Mouse (Mus musculus) brain, embryonic 14.5 days (tissue): ENCODE data around the gene Cdhr2. TPM values are rescaled to one million over a fixed set of nuclear protein-coding genes. Genes with fewer than 3 reads are reported as not detected.
A peak's percentile ranks its signal among the peaks of the same experiment; 100 is the strongest.

Experiments
- DNase-seq: peaks from one replicate; pipeline ENCODE4 v3.0.0-alpha.2; 2011; ENCODE audit warnings: low read depth
- CTCF ChIP-seq: fragments of 200-500 bp; IDR thresholded peaks from 2 replicates; pipeline ENCODE4 v1.5.1; 2012; ENCODE audit warnings: inconsistent platforms, mild to moderate bottlenecking, moderate library complexity, borderline replicate concordance; ENCODE audit not compliant: insufficient read depth, insufficient read length; ENCODE audit errors: extremely low read depth
- POLR2A ChIP-seq: fragments of 200-500 bp; IDR thresholded peaks from 2 replicates; pipeline ENCODE4 v1.6.1; 2012; ENCODE audit warnings: mild to moderate bottlenecking, inconsistent platforms, borderline replicate concordance; ENCODE audit not compliant: poor library complexity, insufficient read depth, insufficient read length, severe bottlenecking; ENCODE audit errors: extremely low read depth
- polyA plus RNA-seq: library from polyadenylated mRNA; depleted of rRNA; stranded (reverse); fragments of >200 nt; gene quantifications from 2 replicates; pipeline ENCODE4 v1.2.3, GENCODE M21; 2012; rRNA removed

Gene Cdhr2
- polyA plus RNA-seq, 1 experiment, result 0.05 TPM

DNA sequence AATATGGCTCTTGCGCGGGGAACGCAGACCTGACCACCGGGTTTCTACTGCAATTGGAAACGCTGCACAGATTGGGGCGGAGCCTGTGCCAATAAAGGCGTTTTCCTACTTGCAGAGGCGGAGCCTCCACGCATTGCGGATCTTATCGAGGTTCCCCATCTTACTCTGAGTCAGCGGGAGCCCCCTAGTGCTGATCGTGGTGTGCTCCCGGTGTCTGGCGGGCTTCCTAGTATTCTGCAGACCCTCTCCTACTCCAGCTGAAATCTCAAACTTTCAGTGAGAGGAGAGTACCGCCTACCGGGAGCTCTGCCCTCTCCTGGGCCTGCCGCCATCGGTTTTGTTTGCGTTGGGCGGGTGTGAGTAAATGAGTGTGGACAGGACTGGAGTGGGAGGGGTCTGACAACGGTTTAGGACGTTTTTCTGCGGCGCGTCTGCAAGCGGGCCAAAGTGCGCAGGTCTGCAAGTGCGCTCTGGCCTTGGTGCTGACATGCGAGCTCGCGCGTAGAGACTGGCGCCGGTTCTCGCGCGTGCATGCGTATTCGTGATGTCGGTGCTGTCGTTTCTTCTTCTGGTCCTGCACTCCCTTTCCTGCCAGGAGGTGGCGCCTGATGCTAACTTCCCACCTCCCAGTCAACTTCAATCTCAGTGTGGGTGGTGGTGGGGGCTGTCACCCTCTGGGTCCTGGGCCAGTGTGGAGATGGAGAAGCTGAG lies 56.9 kb downstream of the Cdhr2 start:
- peak; percentile 97 for DNase-seq
- TF ChIP-seq POLR2A (peak; percentile 12; the same call in 1 of the 2 replicates), CTCF (peak; percentile 91)

DNA sequence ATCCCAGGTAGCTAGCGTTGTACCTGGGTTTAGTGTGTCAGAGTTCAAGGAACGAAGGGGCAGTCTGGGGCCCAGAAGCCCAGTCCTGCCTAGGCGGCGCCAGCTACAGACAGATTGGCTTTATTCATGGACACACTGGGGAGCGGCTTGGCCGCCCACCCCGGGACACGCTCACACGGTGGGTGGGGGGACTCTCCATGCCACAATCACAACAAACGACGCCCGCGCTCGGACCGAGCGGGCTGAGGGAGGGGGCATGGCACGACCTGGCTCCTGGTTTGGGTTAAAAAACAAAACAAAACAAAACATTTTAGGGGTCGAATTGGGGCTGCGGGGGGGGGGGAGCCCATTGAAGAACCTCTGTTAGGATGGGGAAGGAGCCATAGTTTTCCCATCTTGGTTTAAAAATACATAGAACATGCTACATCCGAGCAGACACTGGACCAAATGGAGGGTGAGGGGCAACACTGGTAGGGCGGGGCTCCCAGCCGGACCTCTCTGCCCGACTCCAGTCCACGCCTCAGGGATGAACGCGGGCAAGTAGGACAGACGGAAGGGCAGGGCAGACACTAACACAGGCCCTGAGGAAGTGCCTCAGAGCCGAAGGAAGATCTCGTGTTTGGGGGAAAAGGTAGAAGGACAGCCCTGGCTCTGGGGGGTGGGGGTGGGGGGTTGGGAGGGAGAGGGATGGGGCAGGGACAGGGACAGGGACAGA lies 57.7 kb downstream of the Cdhr2 start:
- TF ChIP-seq POLR2A (no peak), CTCF (no peak)
- no peak for DNase-seq

DNA sequence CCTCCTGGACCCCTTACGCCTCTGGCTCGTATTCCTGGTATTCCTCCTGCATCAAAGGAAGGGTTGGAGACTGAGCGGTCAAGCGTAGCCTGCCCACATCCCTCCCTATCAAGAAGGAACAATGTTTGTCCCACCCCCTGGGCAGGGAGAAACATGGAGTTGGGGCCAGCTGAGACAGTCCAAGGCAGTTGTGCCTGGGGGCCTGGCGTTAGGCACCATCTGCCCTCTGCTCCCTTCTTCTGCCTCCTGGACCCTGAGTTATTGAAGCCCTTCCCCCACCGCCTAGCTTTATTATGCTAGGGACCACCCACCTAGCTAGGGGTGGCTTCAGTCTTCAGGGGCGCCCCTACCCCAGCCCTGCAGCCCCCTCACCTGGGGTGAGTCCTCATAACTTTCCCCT lies 58.2 kb downstream of the Cdhr2 start:
- TF ChIP-seq POLR2A (no peak), CTCF (no peak)
- no peak for DNase-seq

DNA sequence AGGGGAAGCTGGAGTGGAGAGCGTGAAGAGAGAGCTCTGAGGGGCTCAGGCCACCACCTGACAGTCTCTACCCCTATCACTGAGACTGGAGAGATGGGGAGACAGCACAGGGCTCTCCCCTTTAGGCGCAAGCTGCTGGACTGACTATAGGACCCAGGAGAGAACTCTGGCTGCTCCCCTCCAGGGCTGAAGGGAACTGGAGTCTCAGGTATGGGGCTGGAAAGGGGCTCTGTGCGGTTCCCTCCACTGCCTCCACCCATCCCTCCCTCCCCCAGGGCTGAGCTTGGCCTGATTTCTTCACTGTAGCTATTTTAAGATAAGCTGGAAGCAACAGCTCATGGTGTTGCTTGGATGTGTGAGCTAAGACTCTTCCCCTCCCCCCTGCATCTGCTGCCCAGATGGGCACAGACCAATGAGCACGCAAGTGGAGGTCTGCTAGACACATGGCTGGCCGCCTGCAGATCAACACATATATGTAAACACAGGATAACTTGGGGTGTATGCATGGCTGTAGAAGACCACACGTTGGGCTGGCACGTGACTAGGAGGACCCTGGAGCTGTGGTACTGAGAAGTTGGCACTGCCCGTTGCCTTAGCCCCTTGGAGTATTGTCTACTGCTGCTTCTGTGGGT lies 59.0 kb downstream of the Cdhr2 start:
- TF ChIP-seq CTCF (no peak), POLR2A (no peak)
- peak; percentile 82 for DNase-seq

DNA sequence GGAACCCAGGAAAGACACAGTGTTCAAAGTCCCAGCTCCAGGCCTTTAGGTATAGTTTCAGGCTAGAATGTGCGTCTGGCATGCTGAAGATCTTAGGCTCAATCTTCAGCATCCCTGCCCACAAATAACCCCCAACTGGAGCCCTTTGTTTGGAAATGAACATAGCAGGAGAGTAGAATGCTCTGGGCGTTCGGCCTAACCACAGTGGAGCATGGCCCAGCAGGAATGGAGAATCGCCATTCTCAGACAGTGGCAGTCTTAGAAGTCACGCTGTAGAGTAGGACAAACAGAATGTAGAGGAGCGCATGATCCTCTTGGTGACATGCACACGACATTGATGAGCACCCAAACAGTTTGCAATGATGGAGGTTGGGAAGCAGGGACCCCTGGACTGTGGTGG lies 59.6 kb downstream of the Cdhr2 start:
- no peak for DNase-seq
- TF ChIP-seq CTCF (no peak), POLR2A (no peak)

DNA sequence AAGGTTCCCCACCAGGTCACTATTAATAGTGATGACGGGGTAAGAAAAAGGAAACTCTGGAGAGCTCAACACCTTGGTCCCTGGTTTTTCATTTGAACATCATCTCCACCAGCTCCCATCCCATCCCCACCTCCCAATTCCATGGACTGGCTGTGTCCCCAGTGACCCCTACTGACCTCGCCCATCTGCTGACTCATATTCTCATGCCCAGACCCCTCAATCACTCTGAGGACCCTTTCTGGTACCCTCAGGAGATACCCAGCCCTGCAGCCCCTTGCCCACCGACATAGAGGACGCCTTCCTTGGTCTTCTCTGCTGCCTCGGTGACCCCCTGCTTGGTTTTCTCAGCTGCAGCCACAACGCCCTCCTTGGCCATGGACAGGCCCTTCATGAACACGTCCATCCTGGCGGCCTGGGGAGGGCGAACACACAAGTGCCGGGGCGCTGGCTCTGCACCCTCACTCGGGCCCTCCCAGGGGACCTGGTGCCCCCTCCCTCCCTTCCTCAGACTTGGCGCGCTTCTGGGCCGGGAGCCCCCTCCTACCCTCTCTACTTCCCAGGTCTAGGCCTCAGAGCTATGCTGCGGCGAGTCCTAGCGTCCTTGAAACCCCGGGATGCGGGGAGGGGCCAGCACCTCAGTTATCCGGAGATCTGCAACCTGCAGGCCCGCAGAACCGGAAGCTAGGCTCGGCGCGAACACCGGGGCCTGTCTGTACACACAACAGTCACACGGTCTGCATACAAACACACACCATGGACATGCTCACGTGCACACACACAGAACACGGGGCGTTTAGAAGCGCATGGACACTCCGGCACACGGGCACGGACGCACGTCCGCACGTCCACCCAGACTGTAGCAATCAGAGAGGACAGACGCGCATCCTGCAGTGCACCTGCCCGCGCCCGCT lies 64.3 kb downstream of the Cdhr2 start:
- DNase-seq, result peak; percentile 43
- TF ChIP-seq CTCF (no peak), POLR2A (no peak)

DNA sequence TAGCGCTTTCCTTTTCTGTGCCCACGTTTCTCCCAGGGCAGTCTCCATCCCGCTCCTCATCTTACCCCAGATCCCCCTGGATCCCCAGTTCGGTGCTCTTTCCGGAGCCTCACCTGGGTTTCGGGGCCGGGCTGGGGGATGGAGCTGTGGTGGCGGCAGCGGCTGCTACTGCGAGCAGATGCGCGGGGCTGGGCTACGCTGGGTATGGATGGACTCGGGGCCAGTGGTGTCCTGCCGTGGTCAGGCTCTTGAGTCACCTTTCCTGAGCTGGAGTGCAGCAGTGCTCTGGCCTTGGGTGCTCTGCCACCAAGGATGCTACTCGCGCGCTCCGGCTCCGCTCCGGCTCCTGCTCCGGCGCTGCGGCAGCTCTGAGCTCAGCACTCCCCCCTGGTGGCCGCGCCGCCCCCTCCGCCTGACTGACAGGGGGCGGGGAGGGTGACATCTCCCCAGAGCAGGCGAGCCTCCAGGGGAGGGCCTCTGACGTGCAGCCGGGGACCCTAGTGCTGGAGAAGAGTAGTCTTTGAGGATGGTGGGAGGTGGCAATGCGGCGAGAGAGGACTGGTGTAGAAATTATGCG lies 65.0 kb downstream of the Cdhr2 start, which contains the start of gene Sncb:
Gene Sncb (minus strand): TSS at position 404 of the 577 bp plus-strand sequence.
- DNase-seq, result peak; percentile 87
- TF ChIP-seq POLR2A (no peak), CTCF (peak; percentile 74)

DNA sequence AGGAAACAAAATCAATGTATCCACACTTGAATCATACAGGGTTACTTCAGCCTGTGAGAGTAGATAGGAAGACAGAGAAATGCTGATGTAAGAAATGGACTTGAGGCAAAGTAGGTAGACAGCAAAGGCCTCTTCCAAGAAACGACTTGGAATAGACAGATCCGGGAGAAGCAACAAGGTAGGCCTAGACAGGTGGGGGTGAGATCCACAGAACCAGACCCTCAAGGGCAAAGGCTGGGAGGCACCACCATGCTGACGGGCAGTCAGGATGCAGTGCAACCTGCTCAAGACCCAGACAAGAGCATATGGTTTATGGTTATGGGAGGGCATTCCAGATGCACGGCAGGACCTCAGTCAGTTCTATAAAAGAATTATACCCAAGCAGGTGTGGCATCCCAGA lies 65.8 kb downstream of the Cdhr2 start:
- TF ChIP-seq CTCF, result no peak
- DNase-seq, result no peak

DNA sequence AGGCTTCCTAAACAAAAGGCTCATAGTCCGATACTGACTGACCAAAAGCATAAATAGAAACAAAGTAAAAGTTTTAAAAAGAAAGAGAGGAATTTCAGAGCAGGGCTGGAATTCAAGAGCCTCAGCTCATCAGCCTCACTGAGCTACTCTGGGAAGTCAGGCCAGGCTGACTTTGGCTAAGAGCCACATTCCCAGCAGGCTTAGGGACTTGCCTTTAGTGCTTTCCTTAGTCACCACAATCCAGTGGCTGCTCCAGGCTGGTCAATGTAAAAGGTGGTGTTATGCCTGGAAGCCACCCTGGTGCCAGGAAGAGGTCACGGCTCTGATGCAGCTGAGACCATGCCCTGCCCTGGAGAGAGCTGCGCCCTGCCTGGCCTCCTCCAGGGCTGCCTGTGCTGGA lies 79.3 kb downstream of the Cdhr2 start:
- peak; percentile 79 for DNase-seq
- TF ChIP-seq POLR2A (no peak), CTCF (no peak)

DNA sequence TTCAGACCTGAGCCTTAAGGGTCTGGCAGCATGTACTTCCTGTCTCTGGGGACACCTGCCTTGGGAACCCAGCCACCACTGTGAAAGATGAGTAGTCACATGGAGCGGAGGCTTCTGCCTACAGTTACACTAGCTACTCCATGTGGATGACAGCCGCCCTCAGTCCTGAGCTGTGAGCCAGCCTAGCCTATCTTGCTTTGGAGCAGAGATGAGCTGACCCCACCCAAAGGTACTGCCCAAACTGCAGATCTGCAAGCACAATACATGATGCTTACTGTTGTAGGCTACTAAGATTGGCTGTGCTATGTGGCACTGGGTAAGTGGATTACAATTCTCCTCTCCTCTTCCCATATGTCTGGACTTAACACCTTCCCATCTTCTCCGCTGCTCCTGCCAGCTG lies 79.8 kb downstream of the Cdhr2 start:
- TF ChIP-seq CTCF (no peak), POLR2A (no peak)

DNA sequence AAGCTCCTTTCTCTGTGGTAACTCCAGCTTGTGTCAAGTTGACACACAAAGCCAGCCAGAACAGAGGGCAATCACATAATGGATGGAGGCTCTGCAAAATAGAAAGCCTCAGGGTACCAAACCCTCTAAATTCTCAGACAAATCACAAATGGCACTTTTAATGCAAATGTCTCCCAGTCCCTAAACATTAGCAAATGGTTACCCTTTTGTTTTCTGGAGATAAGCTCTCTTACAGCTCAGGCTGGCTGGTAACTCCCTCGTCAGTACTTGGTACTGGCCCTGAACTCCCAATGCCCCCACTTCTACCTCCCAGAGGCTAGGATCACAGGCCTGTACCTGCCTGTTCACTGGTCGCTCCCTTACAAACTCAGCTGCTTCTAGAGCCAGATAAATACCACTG lies 82.0 kb downstream of the Cdhr2 start:
- no peak for DNase-seq
- TF ChIP-seq POLR2A (no peak), CTCF (no peak)

More for the DNA sequence above, 79.8 kb downstream of the Cdhr2 start:
- no peak for DNase-seq

DNA sequence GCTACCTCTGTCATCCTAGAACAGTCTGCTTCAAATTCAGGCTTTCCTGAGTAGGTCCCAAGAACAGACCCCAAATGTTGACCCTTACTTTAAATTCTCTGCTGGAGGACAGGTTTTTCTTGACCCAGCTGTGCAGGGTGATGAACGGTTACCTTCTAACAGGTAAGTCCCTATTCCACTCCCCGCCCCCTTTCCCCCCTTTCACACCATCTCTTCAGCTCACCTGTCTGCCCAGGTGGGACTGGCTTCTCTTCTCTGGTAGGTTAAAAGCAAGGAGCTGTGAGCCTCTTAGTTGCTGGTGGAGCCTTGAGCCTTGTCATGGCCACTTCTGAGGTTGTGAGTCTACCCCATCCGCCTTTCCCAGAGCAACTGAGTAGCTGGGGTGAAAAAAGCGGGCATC lies 82.4 kb downstream of the Cdhr2 start, which contains the start of gene Eif4e1b:
Gene Eif4e1b (plus strand): TSS at position 301 of the 400 bp plus-strand sequence.
- no peak for DNase-seq
- TF ChIP-seq POLR2A, result no peak
- TF ChIP-seq CTCF, result no peak

Other genes starting within 250 kb of the Cdhr2 start
- gene Thoc3, start 232.6 kb upstream of the Cdhr2 start, polyA plus RNA-seq, result 42.2 and 47.8 TPM in 2 replicates
- 30.3 and 36.3 TPM in 2 replicates for gene Simc1, start 197.7 kb upstream of the Cdhr2 start, polyA plus RNA-seq
- 172 and 184 TPM in 2 replicates for gene 4833439L19Rik, start 136.0 kb upstream of the Cdhr2 start, polyA plus RNA-seq
- gene Arl10, start 126.4 kb upstream of the Cdhr2 start, polyA plus RNA-seq, result 86.2 and 95.5 TPM in 2 replicates
- 29.8 and 30.8 TPM in 2 replicates for gene Nop16, start 111.4 kb upstream of the Cdhr2 start, polyA plus RNA-seq
- 140 and 169 TPM in 2 replicates for gene Higd2a, start 111.3 kb upstream of the Cdhr2 start, polyA plus RNA-seq
- gene Cltb, start 90.1 kb upstream of the Cdhr2 start, polyA plus RNA-seq, result 76.1 and 109 TPM in 2 replicates
- 36.9 and 47.0 TPM in 2 replicates for gene Faf2, start 79.7 kb upstream of the Cdhr2 start, polyA plus RNA-seq
- gene Rnf44, start 7.6 kb upstream of the Cdhr2 start, polyA plus RNA-seq, result 197 and 215 TPM in 2 replicates
- gene Gprin1, start 48.4 kb downstream of the Cdhr2 start, polyA plus RNA-seq, result 77.7 and 109 TPM in 2 replicates
- 45.8 and 73.6 TPM in 2 replicates for gene Sncb, start 65.1 kb downstream of the Cdhr2 start, polyA plus RNA-seq
- gene Eif4e1b, start 82.5 kb downstream of the Cdhr2 start, polyA plus RNA-seq, result not detected in 2 replicates
- 14.4 and 23.1 TPM in 2 replicates for gene Tspan17, start 87.9 kb downstream of the Cdhr2 start, polyA plus RNA-seq
- 29.2 and 29.7 TPM in 2 replicates for gene Unc5a, start 247.9 kb downstream of the Cdhr2 start, polyA plus RNA-seq